Mouse (Mus musculus) cortical plate, adult 2 months (tissue): ENCODE results near the gene Mbnl2. TPM values are rescaled to one million over a fixed set of nuclear protein-coding genes. Genes with fewer than 3 reads are reported as not detected.

ENCODE experiments used
- H3K27ac ChIP-seq: fragments of 200-500 bp; 2 replicates; pipeline ENCODE4 v1.5.1; 2012; ENCODE audit warnings: low read length, control low read depth, inconsistent platforms; ENCODE audit not compliant: insufficient read depth
- H3K4me1 ChIP-seq: fragments of 200-500 bp; 2 replicates; pipeline ENCODE4 v1.6.1; 2011; ENCODE audit warnings: low read length; ENCODE audit not compliant: control insufficient read depth, insufficient read depth
- H3K4me3 ChIP-seq: fragments of 200-500 bp; 2 replicates; pipeline ENCODE4 v1.5.1; 2011; ENCODE audit warnings: mild to moderate bottlenecking, low read length, control low read depth; ENCODE audit not compliant: insufficient read depth
- CTCF ChIP-seq: fragments of 200-500 bp; IDR thresholded peaks from 2 replicates; pipeline ENCODE4 v1.5.1; 2011; ENCODE audit warnings: mild to moderate bottlenecking, control low read depth, low read length; ENCODE audit not compliant: insufficient read depth; ENCODE audit errors: extremely low read depth
- POLR2A ChIP-seq: fragments of 200-500 bp; IDR thresholded peaks from 2 replicates; pipeline ENCODE4 v1.6.1; 2011; ENCODE audit warnings: mild to moderate bottlenecking, low read length, control low read depth; ENCODE audit not compliant: insufficient read depth; ENCODE audit errors: extremely low read depth
- polyA plus RNA-seq: library from polyadenylated mRNA; depleted of rRNA; stranded (reverse); fragments of >200 nt; gene quantifications from 2 replicates; pipeline ENCODE4 v1.2.3, GENCODE M21; 2012; rRNA removed

Gene Mbnl2
- polyA plus RNA-seq = 144 and 148 TPM in 2 replicates

- peak within 1 kb of the TSS; percentile 88 for H3K27ac ChIP-seq
- peak; percentile 98 for TF ChIP-seq POLR2A
- TF ChIP-seq CTCF = no peak
- H3K4me3 ChIP-seq = peak within 1 kb of the TSS; percentile 75
- peaks cover 7% of the 10 kb centered on the region for H3K4me1 ChIP-seq
Measured at GRCm38 (mm10) chr14:120275246-120276238, at the start of gene Mbnl2. Gene Mbnl2 (plus strand): TSS chr14:120275669.

GRCm38 (mm10) chr14:120232076-120232496 lies 43.4 kb upstream of the Mbnl2 start:
- no peaks in the 10 kb centered on the region for H3K4me1 ChIP-seq
- H3K4me3 ChIP-seq = no peak overlapping the region
- TF ChIP-seq CTCF (no peak), POLR2A (no peak)
- no peak overlapping the region for H3K27ac ChIP-seq

GRCm38 (mm10) chr14:120235610-120236009 lies 39.9 kb upstream of the Mbnl2 start:
- no peak overlapping the region for H3K4me3 ChIP-seq
- TF ChIP-seq POLR2A (no peak), CTCF (no peak)
- H3K4me1 ChIP-seq = no peaks in the 10 kb centered on the region
- no peak overlapping the region for H3K27ac ChIP-seq

GRCm38 (mm10) chr14:120238501-120238900 lies 37.0 kb upstream of the Mbnl2 start:
- H3K27ac ChIP-seq = no peak overlapping the region
- TF ChIP-seq CTCF (no peak), POLR2A (no peak)
- no peak overlapping the region for H3K4me3 ChIP-seq
- no peaks in the 10 kb centered on the region for H3K4me1 ChIP-seq

GRCm38 (mm10) chr14:120240209-120240608 lies 35.3 kb upstream of the Mbnl2 start:
- TF ChIP-seq POLR2A (no peak), CTCF (no peak)
- no peak overlapping the region for H3K27ac ChIP-seq
- no peaks in the 10 kb centered on the region for H3K4me1 ChIP-seq
- H3K4me3 ChIP-seq = no peak overlapping the region

GRCm38 (mm10) chr14:120242711-120243110 lies 32.8 kb upstream of the Mbnl2 start:
- TF ChIP-seq POLR2A (no peak), CTCF (no peak)
- Histone ChIP-seq H3K4me1 (no peaks in the 10 kb centered on the region), H3K27ac (no peak overlapping the region), H3K4me3 (no peak overlapping the region)

- H3K27ac ChIP-seq = no peak overlapping the region
- H3K4me1 ChIP-seq = no peaks in the 10 kb centered on the region
- H3K4me3 ChIP-seq = no peak overlapping the region
- TF ChIP-seq POLR2A (no peak), CTCF (no peak)
Measured at GRCm38 (mm10) chr14:120245081-120245705, 30.3 kb upstream of the Mbnl2 start.

GRCm38 (mm10) chr14:120253331-120253730 lies 22.1 kb upstream of the Mbnl2 start:
- H3K4me3 ChIP-seq = no peak overlapping the region
- TF ChIP-seq POLR2A (no peak), CTCF (no peak)
- H3K27ac ChIP-seq = no peak overlapping the region
- H3K4me1 ChIP-seq = no peaks in the 10 kb centered on the region

GRCm38 (mm10) chr14:120256146-120256545 lies 19.3 kb upstream of the Mbnl2 start:
- H3K27ac ChIP-seq = no peak overlapping the region
- TF ChIP-seq POLR2A = no peak
- TF ChIP-seq CTCF = no peak
- H3K4me3 ChIP-seq = no peak overlapping the region
- no peaks in the 10 kb centered on the region; the same call in 1 of the 2 replicates for H3K4me1 ChIP-seq
